Mouse (Mus musculus): Measurements from ENCODE around the gene Slc9a6. TPM values are rescaled to one million over a fixed set of nuclear protein-coding genes. Genes with fewer than 3 reads are reported as not detected.

Gene Slc9a6
- polyA plus RNA-seq, 1 experiment = 16.4 TPM

Other genes starting within 250 kb of the Slc9a6 start
- 1.1 and 1.5 TPM in 2 replicates for gene Smim10l2a, start 235.2 kb upstream of the Slc9a6 start, polyA plus RNA-seq (2012; rRNA removed)
- gene Gm2174, start 161.8 kb upstream of the Slc9a6 start, polyA plus RNA-seq (2012; rRNA removed) = not detected in 2 replicates
- gene Ints6l, start 154.9 kb upstream of the Slc9a6 start, polyA plus RNA-seq (2012; rRNA removed) = 88.1 and 111 TPM in 2 replicates
- gene Gm10477, start 85.0 kb upstream of the Slc9a6 start, polyA plus RNA-seq (2012; rRNA removed) = not detected in 2 replicates
- not detected in 2 replicates for gene Gm648, start 60.2 kb upstream of the Slc9a6 start, polyA plus RNA-seq (2012; rRNA removed)
- gene Mmgt1, start 11.7 kb upstream of the Slc9a6 start, polyA plus RNA-seq (2012; rRNA removed) = 17.1 and 17.3 TPM in 2 replicates
- 1,303 and 1,694 TPM in 2 replicates for gene Fhl1, start 122.0 kb downstream of the Slc9a6 start, polyA plus RNA-seq (2012; rRNA removed)
- gene Map7d3, start 212.6 kb downstream of the Slc9a6 start, polyA plus RNA-seq (2012; rRNA removed) = 0.37 and 0.55 TPM in 2 replicates

Measured in urinary bladder, adult 2 months (tissue).